20 mouse cellular contexts compared by ENCODE assay signal in genomic region chr11:5000241-5000640, GRCm38 (mm10). TPM values are rescaled to one million over a fixed set of nuclear protein-coding genes. Genes with fewer than 3 reads are reported as not detected.
"Had no signal": no experiment of that assay in that cellular context is flagged by ENCODE, and none has a peak within 500 bp of the region (broad histone marks: within the 10 kb centered on the region; RNA-seq: fewer than 3 reads in every experiment).

No protein-coding gene starts in this region.

- H3K27ac ChIP-seq: midbrain, embryonic 10.5 days; midbrain, embryonic 12.5 days; neural tube, embryonic 13.5 days; neural tube, embryonic 15.5 days had no signal

- H3K4me2 ChIP-seq: lung, embryonic 14.5 days; midbrain, embryonic 12.5 days; neural tube, embryonic 13.5 days; neural tube, embryonic 15.5 days had no signal

- H3K9me3 ChIP-seq: midbrain, embryonic 10.5 days; midbrain, embryonic 12.5 days; neural tube, embryonic 13.5 days; neural tube, embryonic 15.5 days had no signal

- DNase-seq: lung, embryonic 14.5 days; lung, postnatal 10 days; lung, postnatal 4 days; midbrain, embryonic 14.5 days; retina, postnatal 1 day; right cerebral cortex, adult 18-20 months; right cerebral cortex, postnatal 25 days; right cerebral cortex, postnatal 4 days; spleen, adult 18-20 months; thymus, adult 18-20 months; thymus, postnatal 14 days; thymus, postnatal 36 days had no signal

- H3K27me3 ChIP-seq: midbrain, embryonic 12.5 days; neural tube, embryonic 13.5 days; neural tube, embryonic 15.5 days had no signal

- ATAC-seq: midbrain, embryonic 16.5 days had no signal

- H3K9ac ChIP-seq: lung, embryonic 14.5 days; midbrain, embryonic 12.5 days; neural tube, embryonic 13.5 days; neural tube, embryonic 15.5 days had no signal

- H3K4me3 ChIP-seq: midbrain, embryonic 10.5 days; midbrain, embryonic 12.5 days; myocyte; neural tube, embryonic 13.5 days; neural tube, embryonic 15.5 days had no signal

RNA-seq across cellular contexts. Expression of gene Rasl10a, which starts 57.7 kb away (rescaled TPM):
- total RNA-seq: megakaryocyte, adult 5-6 weeks; megakaryocyte-erythroid progenitor cell, adult 5-6 weeks had no signal
